Mouse (Mus musculus): ENCODE results near the gene Vamp8. TPM values are rescaled to one million over a fixed set of nuclear protein-coding genes. Genes with fewer than 3 reads are reported as not detected.

Vamp8 gene
- total RNA-seq, 2 experiments from 2014 or later = 8.1 to 9.4 TPM

- DNase-seq (ENCODE audit: extremely low spot score in 1 of 2, low spot score in 2 of 2) = no peak
- intact Hi-C loops (cut with DNase I) = no loop called here
Measured at GRCm38 (mm10) chr6:72379377-72380130, 10.9 kb downstream of the Vamp8 start.

- DNase-seq (ENCODE audit: extremely low spot score in 1 of 2, low spot score in 2 of 2) = no peak
- intact Hi-C loops (cut with DNase I) = no loop called here
Measured at GRCm38 (mm10) chr6:72378510-72379234, 11.8 kb downstream of the Vamp8 start.

GRCm38 (mm10) chr6:72374820-72375563, 15.5 kb downstream of the Vamp8 start:
- intact Hi-C loops (cut with DNase I) = no loop called here
- DNase-seq (ENCODE audit: extremely low spot score in 1 of 2, low spot score in 2 of 2) = no peak

- intact Hi-C loops (cut with DNase I) = no loop called here
- DNase-seq (ENCODE audit: extremely low spot score in 1 of 2, low spot score in 2 of 2) = no peak
Measured at GRCm38 (mm10) chr6:72374206-72374605, 16.3 kb downstream of the Vamp8 start.

GRCm38 (mm10) chr6:72373184-72373583, 17.3 kb downstream of the Vamp8 start:
- intact Hi-C loops (cut with DNase I) = no loop called here
- no peak for DNase-seq (ENCODE audit: extremely low spot score in 1 of 2, low spot score in 2 of 2)

GRCm38 (mm10) chr6:72371571-72371970, 18.9 kb downstream of the Vamp8 start:
- no peak for DNase-seq (ENCODE audit: extremely low spot score in 1 of 2, low spot score in 2 of 2)
- intact Hi-C loops (cut with DNase I) = no loop called here

GRCm38 (mm10) chr6:72371147-72371546, 19.4 kb downstream of the Vamp8 start:
- intact Hi-C loops (cut with DNase I) = no loop called here
- DNase-seq (ENCODE audit: extremely low spot score in 1 of 2, low spot score in 2 of 2) = peak in 1 of 2 experiments; percentile 72

- intact Hi-C loops (cut with DNase I) = no loop called here
- no peak for DNase-seq (ENCODE audit: extremely low spot score in 1 of 2, low spot score in 2 of 2)
Measured at GRCm38 (mm10) chr6:72370091-72370490, 20.4 kb downstream of the Vamp8 start.

GRCm38 (mm10) chr6:72369557-72369956, 20.9 kb downstream of the Vamp8 start:
- DNase-seq (ENCODE audit: extremely low spot score in 1 of 2, low spot score in 2 of 2) = no peak
- intact Hi-C loops (cut with DNase I) = no loop called here

GRCm38 (mm10) chr6:72367460-72367974, 23.0 kb downstream of the Vamp8 start:
- intact Hi-C loops (cut with DNase I) = no loop called here
- no peak for DNase-seq (ENCODE audit: extremely low spot score in 1 of 2, low spot score in 2 of 2)

GRCm38 (mm10) chr6:72366844-72367443, 23.6 kb downstream of the Vamp8 start, which contains the start of gene Rnf181:
TSS of gene Rnf181 (minus strand) at chr6:72366956.
- intact Hi-C loops (cut with DNase I) = no loop called here
- no peak for DNase-seq (ENCODE audit: extremely low spot score in 1 of 2, low spot score in 2 of 2)

- DNase-seq (ENCODE audit: extremely low spot score in 1 of 2, low spot score in 2 of 2) = no peak
- intact Hi-C loops (cut with DNase I) = no loop called here
Measured at GRCm38 (mm10) chr6:72366304-72366703, 24.2 kb downstream of the Vamp8 start.

- intact Hi-C loops (cut with DNase I) = loop anchor here (5.0 kb wide), 1 partner anchor 42 kb away; no protein-coding TSS in a partner anchor
- DNase-seq (ENCODE audit: extremely low spot score in 1 of 2, low spot score in 2 of 2) = no peak
Measured at GRCm38 (mm10) chr6:72364985-72365384, 25.5 kb downstream of the Vamp8 start.

GRCm38 (mm10) chr6:72364009-72364408, 26.5 kb downstream of the Vamp8 start:
- no peak for DNase-seq (ENCODE audit: extremely low spot score in 1 of 2, low spot score in 2 of 2)
- intact Hi-C loops (cut with DNase I) = loop anchor here (5.0 kb wide), 1 partner anchor 43 kb away; no protein-coding TSS in a partner anchor

- intact Hi-C loops (cut with DNase I) = loop anchor here (5.0 kb wide), 1 partner anchor 45 kb away; no protein-coding TSS in a partner anchor
- DNase-seq (ENCODE audit: extremely low spot score in 1 of 2, low spot score in 2 of 2) = peak; percentile 94 to 97
Measured at GRCm38 (mm10) chr6:72362132-72363028, 28.1 kb downstream of the Vamp8 start.

GRCm38 (mm10) chr6:72361121-72361551, 29.4 kb downstream of the Vamp8 start:
- DNase-seq (ENCODE audit: extremely low spot score in 1 of 2, low spot score in 2 of 2) = peak in 1 of 2 experiments; percentile 17
- intact Hi-C loops (cut with DNase I) = loop anchor here (5.0 kb wide), 1 partner anchor 46 kb away; no protein-coding TSS in a partner anchor

- DNase-seq (ENCODE audit: extremely low spot score in 1 of 2, low spot score in 2 of 2) = peak in 1 of 2 experiments; percentile 48
- intact Hi-C loops (cut with DNase I) = loop anchor here (5.0 kb wide), 1 partner anchor 47 kb away; no protein-coding TSS in a partner anchor
Measured at GRCm38 (mm10) chr6:72360599-72360935, 29.9 kb downstream of the Vamp8 start.

All from left cerebral cortex, postnatal 10 days (tissue).